Mouse (Mus musculus) intestine, embryonic 15.5 days (tissue): Measurements from ENCODE around the gene Abcg8. TPM values are rescaled to one million over a fixed set of nuclear protein-coding genes. Genes with fewer than 3 reads are reported as not detected.
A peak's percentile ranks its signal among the peaks of the same experiment; 100 is the strongest.

Experiments used
- ATAC-seq: fragments of 200-750 bp; cut with Nextera tagmentation; 2 replicates; pipeline ENCODE4 v1.8.0; 2017; ENCODE audit warnings: moderate TSS enrichment, moderate library complexity
- H3K27ac ChIP-seq: fragments of 300-500 bp; sonication (generic); 2 replicates; pipeline ENCODE4 v1.5.1; 2015; ENCODE audit warnings: mild to moderate bottlenecking, inconsistent platforms
- H3K27me3 ChIP-seq: fragments of 300-500 bp; sonication (generic); replicated peaks from 2 replicates; pipeline ENCODE4 v1.6.1; 2015; ENCODE audit warnings: inconsistent platforms
- H3K36me3 ChIP-seq: fragments of 300-500 bp; sonication (generic); 2 replicates; pipeline ENCODE4 v1.6.1; 2015; ENCODE audit warnings: inconsistent platforms
- H3K4me1 ChIP-seq: fragments of 300-500 bp; sonication (generic); replicated peaks from 2 replicates; pipeline ENCODE4 v1.6.1; 2015; ENCODE audit warnings: inconsistent platforms
- H3K4me2 ChIP-seq: fragments of 300-500 bp; sonication (generic); replicated peaks from 2 replicates; pipeline ENCODE4 v1.6.1; 2015; ENCODE audit warnings: mild to moderate bottlenecking, inconsistent platforms
- H3K4me3 ChIP-seq: fragments of 300-500 bp; sonication (generic); replicated peaks from 2 replicates; pipeline ENCODE4 v1.5.1; 2015; ENCODE audit warnings: inconsistent platforms
- H3K9ac ChIP-seq: fragments of 300-500 bp; sonication (generic); 2 replicates; pipeline ENCODE4 v1.6.1; 2015; ENCODE audit warnings: inconsistent platforms
- H3K9me3 ChIP-seq: fragments of 300-500 bp; sonication (generic); 2 replicates; pipeline ENCODE4 v1.6.1; 2016; ENCODE audit warnings: inconsistent platforms
- WGBS: fragments of 180-500 bp; shearing (Covaris S2); methylation state at CpG from one replicate; pipeline ENCODE4 v1.1.7; 2015; 5-methylcytosine and 5-hydroxymethylcytosine counted together
- polyA plus RNA-seq: library from polyadenylated mRNA; unstranded; fragments of >200 nt; fragmentation: Nextera tagmentation; extraction: Ambion mirVana; gene quantifications from 2 replicates; pipeline ENCODE4 v1.2.1, GENCODE M21; 2015

Gene Abcg8
- polyA plus RNA-seq, 1 experiment from 2014 or later = 0.30 TPM

- Histone ChIP-seq H3K4me3 (no peak overlapping the region), H3K27ac (no peak overlapping the region), H3K36me3 (no peaks in the 10 kb centered on the region), H3K4me2 (no peak overlapping the region), H3K9ac (no peak overlapping the region), H3K9me3 (no peaks in the 10 kb centered on the region), H3K27me3 (no peaks in the 10 kb centered on the region), H3K4me1 (peaks cover 8% of the 10 kb centered on the region; the same call in 1 of the 2 replicates)
- no peak for ATAC-seq
- 41% methylated on average over 9 of the region's 9 CpGs for WGBS
Measured at GRCm38 (mm10) chr17:84645119-84645518, 31.0 kb upstream of the Abcg8 start.

- H3K4me3 ChIP-seq = no peak overlapping the region
- H3K27me3 ChIP-seq = no peaks in the 10 kb centered on the region
- no peak overlapping the region for H3K27ac ChIP-seq
- WGBS = 14% methylated on average over 4 of the region's 7 CpGs
- H3K4me2 ChIP-seq = no peak overlapping the region
- peaks cover 8% of the 10 kb centered on the region; the same call in 1 of the 2 replicates for H3K4me1 ChIP-seq
- no peak for ATAC-seq
- no peaks in the 10 kb centered on the region for H3K36me3 ChIP-seq
- no peaks in the 10 kb centered on the region for H3K9me3 ChIP-seq
- no peak overlapping the region for H3K9ac ChIP-seq
Measured at GRCm38 (mm10) chr17:84645894-84646293, 30.2 kb upstream of the Abcg8 start.

DNA sequence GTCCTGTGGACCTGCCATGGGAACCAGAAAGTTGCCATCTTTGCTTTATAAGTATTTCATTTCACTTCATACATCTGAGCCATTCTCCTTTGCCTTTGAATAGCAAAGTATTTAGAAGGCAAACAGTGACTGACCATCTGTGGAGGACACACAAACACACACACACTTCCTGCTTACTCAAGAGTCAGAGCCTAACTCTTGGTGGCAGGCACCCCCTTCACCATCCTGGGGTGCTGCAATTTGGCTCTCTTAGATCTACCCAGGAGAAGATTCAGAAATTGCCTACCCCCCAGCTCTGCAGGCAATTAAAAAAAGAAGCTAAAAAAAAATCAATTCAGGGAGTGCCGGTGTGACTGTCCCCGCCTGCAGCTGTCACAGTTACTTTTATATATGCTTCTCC, 29.6 kb upstream of the Abcg8 start:
- Histone ChIP-seq H3K27me3 (no peaks in the 10 kb centered on the region), H3K9ac (no peak overlapping the region), H3K9me3 (no peaks in the 10 kb centered on the region), H3K27ac (no peak overlapping the region), H3K4me1 (peaks cover 8% of the 10 kb centered on the region; the same call in 1 of the 2 replicates), H3K4me3 (no peak overlapping the region), H3K4me2 (no peak overlapping the region), H3K36me3 (no peaks in the 10 kb centered on the region)
- no peak for ATAC-seq
- WGBS = 59% methylated on average over 2 of the region's 2 CpGs

GRCm38 (mm10) chr17:84647630-84648029, 28.5 kb upstream of the Abcg8 start:
- H3K27me3 ChIP-seq = no peaks in the 10 kb centered on the region
- no peak overlapping the region for H3K4me2 ChIP-seq
- peaks cover 5% of the 10 kb centered on the region; the same call in 1 of the 2 replicates for H3K4me1 ChIP-seq
- 80% methylated on average over 4 of the region's 4 CpGs for WGBS
- H3K4me3 ChIP-seq = no peak overlapping the region
- no peaks in the 10 kb centered on the region for H3K9me3 ChIP-seq
- no peak for ATAC-seq
- no peaks in the 10 kb centered on the region for H3K36me3 ChIP-seq
- H3K27ac ChIP-seq = no peak overlapping the region
- H3K9ac ChIP-seq = no peak overlapping the region

GRCm38 (mm10) chr17:84650302-84651017, 25.6 kb upstream of the Abcg8 start:
- H3K36me3 ChIP-seq = no peaks in the 10 kb centered on the region
- H3K4me2 ChIP-seq = no peak overlapping the region
- H3K4me3 ChIP-seq = no peak overlapping the region
- peak; percentile 89 for ATAC-seq
- no peak overlapping the region for H3K27ac ChIP-seq
- no peak overlapping the region for H3K9ac ChIP-seq
- peaks cover 5% of the 10 kb centered on the region; the same call in 1 of the 2 replicates for H3K4me1 ChIP-seq
- 70% methylated on average over 9 of the region's 9 CpGs for WGBS
- no peaks in the 10 kb centered on the region for H3K27me3 ChIP-seq
- no peaks in the 10 kb centered on the region for H3K9me3 ChIP-seq

GRCm38 (mm10) chr17:84653544-84653943, 22.6 kb upstream of the Abcg8 start:
- 84% methylated on average over 9 of the region's 9 CpGs for WGBS
- Histone ChIP-seq H3K4me2 (no peak overlapping the region), H3K27ac (no peak overlapping the region), H3K36me3 (no peaks in the 10 kb centered on the region), H3K9ac (no peak overlapping the region), H3K27me3 (no peaks in the 10 kb centered on the region), H3K4me1 (peaks cover 5% of the 10 kb centered on the region; the same call in 1 of the 2 replicates), H3K4me3 (no peak overlapping the region), H3K9me3 (no peaks in the 10 kb centered on the region)
- no peak for ATAC-seq

DNA sequence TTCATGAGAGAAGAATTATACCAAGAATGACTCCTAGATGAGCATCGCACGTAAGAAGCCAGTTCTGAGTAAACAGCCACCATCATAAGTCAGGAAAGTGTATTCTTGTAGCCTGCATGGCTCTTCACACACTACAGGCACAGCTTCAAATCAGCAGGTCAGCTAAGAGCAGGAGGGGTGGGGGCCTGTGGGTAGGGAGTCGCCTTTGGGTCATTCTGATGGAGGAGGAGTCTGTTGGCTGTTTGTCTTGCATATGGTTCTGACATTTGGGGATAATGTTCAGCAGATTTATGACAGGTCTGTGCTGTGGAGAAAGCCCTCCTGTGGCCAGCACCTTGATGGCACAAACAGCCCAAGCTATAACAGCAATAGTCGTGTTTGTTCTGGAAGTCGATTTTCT, 19.9 kb upstream of the Abcg8 start:
- H3K9me3 ChIP-seq = no peaks in the 10 kb centered on the region
- no peak overlapping the region for H3K9ac ChIP-seq
- no peaks in the 10 kb centered on the region for H3K27me3 ChIP-seq
- no peak overlapping the region for H3K4me3 ChIP-seq
- H3K36me3 ChIP-seq = no peaks in the 10 kb centered on the region
- no peak for ATAC-seq
- no peak overlapping the region for H3K27ac ChIP-seq
- 65% methylated on average over 5 of the region's 5 CpGs for WGBS
- H3K4me2 ChIP-seq = no peak overlapping the region
- peaks cover 6% of the 10 kb centered on the region; the same call in 1 of the 2 replicates for H3K4me1 ChIP-seq

DNA sequence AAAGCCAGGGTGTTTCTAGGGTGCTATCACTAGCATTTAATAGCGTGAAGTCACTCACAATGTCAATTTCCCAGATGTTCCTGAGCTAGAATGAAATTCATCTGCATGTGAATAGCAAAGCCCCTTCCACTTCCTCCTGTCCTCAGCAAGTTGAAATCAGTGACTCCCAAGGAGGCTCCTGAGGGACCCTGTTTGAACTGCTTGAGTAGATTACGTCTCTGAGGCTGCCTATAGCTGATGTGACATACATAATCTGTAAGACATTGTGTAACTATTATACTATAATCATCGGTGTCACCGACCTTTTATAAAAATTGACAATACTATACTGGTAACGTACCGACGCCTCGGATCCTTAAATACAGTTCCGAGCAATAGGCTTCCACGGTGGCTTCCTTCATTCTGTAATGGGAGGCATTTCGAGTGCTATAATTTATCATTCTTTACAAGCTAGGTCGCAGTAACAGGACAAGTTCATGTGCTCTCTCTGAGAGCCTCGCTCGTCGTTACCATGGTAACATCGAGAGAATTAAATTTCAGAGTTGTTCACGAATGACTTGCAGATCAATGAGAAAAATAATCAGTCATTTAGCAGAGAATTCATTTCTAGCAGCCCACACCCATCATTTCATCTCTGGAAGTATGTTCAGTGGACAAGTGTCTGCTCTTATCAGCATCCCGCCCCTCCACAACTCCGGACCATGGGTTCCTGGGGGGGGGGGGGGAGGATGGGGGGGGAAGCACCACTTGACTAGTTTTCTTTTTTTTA, 19.3 kb upstream of the Abcg8 start:
- WGBS = 49% methylated on average over 18 of the region's 19 CpGs
- H3K4me1 ChIP-seq = peaks cover 9% of the 10 kb centered on the region
- no peak overlapping the region for H3K4me2 ChIP-seq
- no peaks in the 10 kb centered on the region for H3K36me3 ChIP-seq
- H3K9ac ChIP-seq = no peak overlapping the region
- H3K27ac ChIP-seq = no peak overlapping the region
- no peak for ATAC-seq
- no peaks in the 10 kb centered on the region for H3K27me3 ChIP-seq
- H3K9me3 ChIP-seq = no peaks in the 10 kb centered on the region
- H3K4me3 ChIP-seq = no peak overlapping the region

- WGBS = 54% methylated on average over 3 of the region's 3 CpGs
- H3K27me3 ChIP-seq = no peaks in the 10 kb centered on the region
- ATAC-seq = no peak
- no peaks in the 10 kb centered on the region for H3K36me3 ChIP-seq
- H3K27ac ChIP-seq = no peak overlapping the region
- no peak overlapping the region for H3K4me2 ChIP-seq
- H3K9me3 ChIP-seq = no peaks in the 10 kb centered on the region
- H3K4me3 ChIP-seq = no peak overlapping the region
- peaks cover 14% of the 10 kb centered on the region for H3K4me1 ChIP-seq
- H3K9ac ChIP-seq = no peak overlapping the region
Measured at GRCm38 (mm10) chr17:84657422-84657732, 18.7 kb upstream of the Abcg8 start.

DNA sequence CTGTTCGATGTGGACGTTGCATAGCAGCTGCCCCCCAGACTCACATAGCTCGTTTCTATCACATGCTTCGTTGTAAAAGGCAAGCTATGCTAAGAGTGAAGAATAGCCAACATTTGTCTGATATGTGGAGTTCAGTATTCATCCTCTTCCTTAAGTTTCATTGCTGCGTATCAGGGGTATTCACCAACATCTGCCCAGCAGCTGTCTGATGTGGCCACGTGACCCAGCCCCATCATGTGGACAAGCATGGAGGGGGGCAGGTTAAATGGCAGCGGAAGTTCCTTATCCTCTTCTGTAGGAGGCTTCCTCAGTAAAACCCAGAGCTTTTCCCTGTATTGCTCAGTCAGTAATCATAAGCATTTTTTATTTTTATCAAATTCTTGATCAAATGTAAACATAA, 18.3 kb upstream of the Abcg8 start:
- Histone ChIP-seq H3K4me3 (no peak overlapping the region), H3K4me2 (no peak overlapping the region), H3K9ac (no peak overlapping the region), H3K9me3 (no peaks in the 10 kb centered on the region), H3K4me1 (peaks cover 14% of the 10 kb centered on the region), H3K36me3 (no peaks in the 10 kb centered on the region), H3K27me3 (no peaks in the 10 kb centered on the region), H3K27ac (no peak overlapping the region)
- ATAC-seq = no peak
- WGBS = 62% methylated on average over 7 of the region's 7 CpGs

GRCm38 (mm10) chr17:84658195-84658594, 17.9 kb upstream of the Abcg8 start:
- no peaks in the 10 kb centered on the region for H3K27me3 ChIP-seq
- H3K4me3 ChIP-seq = no peak overlapping the region
- no peaks in the 10 kb centered on the region for H3K9me3 ChIP-seq
- peaks cover 14% of the 10 kb centered on the region for H3K4me1 ChIP-seq
- ATAC-seq = no peak; the same call in 1 of the 2 replicates
- no peak overlapping the region for H3K27ac ChIP-seq
- no peaks in the 10 kb centered on the region for H3K36me3 ChIP-seq
- no peak overlapping the region for H3K4me2 ChIP-seq
- 31% methylated on average over 5 of the region's 5 CpGs for WGBS
- no peak overlapping the region for H3K9ac ChIP-seq

DNA sequence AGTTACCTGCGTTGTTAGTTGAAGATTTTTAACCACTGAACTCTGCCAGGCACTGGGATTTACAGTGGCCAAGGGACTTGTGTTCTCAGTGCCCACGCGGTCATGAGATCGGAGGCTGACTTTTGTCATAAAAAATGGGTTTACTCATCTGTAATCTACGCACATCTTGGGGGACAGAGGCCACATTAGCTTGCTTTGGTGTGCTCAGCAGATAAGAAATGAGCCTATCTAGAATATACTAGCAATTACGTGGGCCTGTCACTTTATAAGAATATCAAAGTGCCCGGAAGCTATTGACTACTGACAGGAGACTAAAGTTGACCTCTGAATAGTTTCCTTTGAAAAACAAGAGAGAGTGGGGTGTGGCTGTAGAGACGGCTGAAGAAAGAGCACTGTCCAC, 17.2 kb upstream of the Abcg8 start:
- Histone ChIP-seq H3K36me3 (no peaks in the 10 kb centered on the region), H3K4me3 (no peak overlapping the region), H3K27me3 (no peaks in the 10 kb centered on the region), H3K4me1 (peaks cover 14% of the 10 kb centered on the region), H3K9ac (no peak overlapping the region), H3K4me2 (no peak overlapping the region), H3K9me3 (no peaks in the 10 kb centered on the region), H3K27ac (peak overlapping the region; percentile 29; the same call in 1 of the 2 replicates)
- peak; percentile 60 for ATAC-seq
- whole genome bisulfite sequencing = 61% methylated on average over 8 of the region's 8 CpGs

DNA sequence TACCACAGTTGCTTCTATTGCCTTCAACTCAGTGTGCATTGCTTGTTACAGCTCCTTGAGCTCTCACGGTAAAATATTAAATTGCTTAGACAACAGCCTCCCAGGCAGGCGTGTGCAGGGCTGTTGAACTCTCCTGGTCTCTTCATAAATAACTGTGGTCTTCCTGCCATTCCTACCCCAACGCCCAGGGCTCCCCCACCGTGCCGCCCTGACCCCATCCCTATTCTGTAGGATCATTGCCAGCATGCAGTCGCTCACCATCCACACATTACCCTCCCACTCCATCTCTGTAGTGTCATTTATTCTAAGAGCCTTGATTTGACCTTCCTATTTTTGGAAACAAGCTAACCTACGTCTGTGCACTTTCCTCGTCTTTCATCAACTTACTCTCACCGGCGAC, 11.0 kb upstream of the Abcg8 start:
- no peaks in the 10 kb centered on the region for H3K9me3 ChIP-seq
- no peak overlapping the region for H3K27ac ChIP-seq
- H3K27me3 ChIP-seq = no peaks in the 10 kb centered on the region
- no peak overlapping the region for H3K4me2 ChIP-seq
- H3K4me3 ChIP-seq = no peak overlapping the region
- peak; percentile 13; the same call in 1 of the 2 replicates for ATAC-seq
- WGBS = 30% methylated on average over 10 of the region's 10 CpGs
- no peak overlapping the region for H3K9ac ChIP-seq
- no peaks in the 10 kb centered on the region for H3K36me3 ChIP-seq
- peaks cover 18% of the 10 kb centered on the region for H3K4me1 ChIP-seq
